Mouse (Mus musculus): ENCODE measurements at regions not wholly inside any gene's neighbourhood (a gene's known extent, or its start where the extent isn't known, plus 50 kb on each side); places are given as distances from the start of the nearest gene placed in this dataset.

- TF ChIP-seq CTCF (IDR thresholded peaks at IDR 0.05; ENCODE audit: extremely low read depth, insufficient read depth, low read length) = no peak
- no peak for TF ChIP-seq POLR2A (IDR thresholded peaks at IDR 0.05; ENCODE audit: extremely low read depth, insufficient read depth, low read length)
Observed at GRCm38 (mm10) chr14:99574146-99574545, 275.7 kb downstream of the Klf5 start.
